Mouse (Mus musculus) midbrain, embryonic 16.5 days (tissue): ENCODE data around the gene Vsig10. TPM values are rescaled to one million over a fixed set of nuclear protein-coding genes. Genes with fewer than 3 reads are reported as not detected.

Source experiments
- ATAC-seq: fragments of 200-750 bp; cut with Nextera tagmentation; 2 replicates; pipeline ENCODE4 v1.8.0; 2017; ENCODE audit warnings: moderate TSS enrichment
- H3K27ac ChIP-seq: fragments of 300-500 bp; sonication (generic); 2 replicates; pipeline ENCODE4 v1.5.1; 2014; ENCODE audit warnings: mild to moderate bottlenecking, low read length, mixed read lengths
- H3K27me3 ChIP-seq: fragments of 300-500 bp; sonication (generic); 2 replicates; pipeline ENCODE4 v1.6.1; 2014; ENCODE audit warnings: low read depth, low read length, mixed read lengths; ENCODE audit not compliant: control insufficient read depth, insufficient read depth
- H3K36me3 ChIP-seq: fragments of 300-500 bp; sonication (generic); 2 replicates; pipeline ENCODE4 v1.6.1; 2014; ENCODE audit warnings: mild to moderate bottlenecking, low read length, moderate library complexity, mixed read lengths; ENCODE audit not compliant: control insufficient read depth, insufficient read depth
- H3K4me1 ChIP-seq: fragments of 300-500 bp; sonication (generic); 2 replicates; pipeline ENCODE4 v1.6.1; 2014; ENCODE audit warnings: mild to moderate bottlenecking, low read length, mixed read lengths; ENCODE audit not compliant: control insufficient read depth, insufficient read depth
- H3K4me2 ChIP-seq: fragments of 300-500 bp; sonication (generic); 2 replicates; pipeline ENCODE4 v1.6.1; 2014; ENCODE audit warnings: mild to moderate bottlenecking, low read length, mixed read lengths
- H3K4me3 ChIP-seq: fragments of 300-500 bp; sonication (generic); 2 replicates; pipeline ENCODE4 v1.5.1; 2014; ENCODE audit warnings: low read depth, mild to moderate bottlenecking, low read length, moderate library complexity, mixed read lengths
- H3K9ac ChIP-seq: fragments of 300-500 bp; sonication (generic); 2 replicates; pipeline ENCODE4 v1.6.1; 2014; ENCODE audit warnings: low read depth, low read length, mixed read lengths
- H3K9me3 ChIP-seq: fragments of 300-500 bp; sonication (generic); replicated peaks from 2 replicates; pipeline ENCODE4 v1.6.1; 2014; ENCODE audit warnings: mild to moderate bottlenecking, low read length, mixed read lengths; ENCODE audit not compliant: control insufficient read depth, poor library complexity, severe bottlenecking
- WGBS: fragments of 180-500 bp; shearing (Covaris S2); extraction: QIAGEN DNeasy Blood & Tissue Kit; methylation state at CpG from one replicate; pipeline ENCODE4 v1.1.7; 2014; 5-methylcytosine and 5-hydroxymethylcytosine counted together
- polyA plus RNA-seq: library from polyadenylated mRNA; unstranded; fragments of >200 nt; fragmentation: Nextera tagmentation; extraction: Ambion mirVana; gene quantifications from 2 replicates; pipeline ENCODE4 v1.2.1, GENCODE M21; 2015

Vsig10 gene
- polyA plus RNA-seq = 1.1 and 1.8 TPM in 2 replicates

GRCm38 (mm10) chr5:117318741-117319629 lies at the start of gene Vsig10:
TSS of gene Vsig10 (plus strand) at chr5:117319083.
- peak within 1 kb of the TSS; percentile 68 for H3K9ac ChIP-seq
- no peaks in the 10 kb centered on the region for H3K9me3 ChIP-seq
- H3K27me3 ChIP-seq = peaks cover 3% of the 10 kb centered on the region
- peaks cover 13% of the 10 kb centered on the region for H3K4me1 ChIP-seq
- WGBS = under 1% methylated on average over 77 of the region's 81 CpGs
- H3K27ac ChIP-seq = peak within 1 kb of the TSS; percentile 28; the same call in 1 of the 2 replicates
- ATAC-seq = peak; percentile 60; the same call in 1 of the 2 replicates
- H3K36me3 ChIP-seq = no peaks in the 10 kb centered on the region
- H3K4me2 ChIP-seq = peak within 1 kb of the TSS; percentile 98
- peak within 1 kb of the TSS; percentile 61 for H3K4me3 ChIP-seq

- no peak overlapping the region for H3K4me2 ChIP-seq
- H3K4me1 ChIP-seq = no peaks in the 10 kb centered on the region
- H3K9ac ChIP-seq = no peak overlapping the region
- ATAC-seq = no peak
- no peak overlapping the region for H3K27ac ChIP-seq
- no peaks in the 10 kb centered on the region for H3K9me3 ChIP-seq
- WGBS = 99% methylated on average over 12 of the region's 12 CpGs
- H3K27me3 ChIP-seq = no peaks in the 10 kb centered on the region
- no peak overlapping the region for H3K4me3 ChIP-seq
- H3K36me3 ChIP-seq = peaks cover 32% of the 10 kb centered on the region
Measured at GRCm38 (mm10) chr5:117269395-117269794, 49.5 kb upstream of the Vsig10 start.

GRCm38 (mm10) chr5:117271945-117272344 lies 46.9 kb upstream of the Vsig10 start:
- WGBS = 88% methylated on average over 14 of the region's 14 CpGs
- no peak overlapping the region for H3K27ac ChIP-seq
- H3K27me3 ChIP-seq = no peaks in the 10 kb centered on the region
- H3K4me3 ChIP-seq = no peak overlapping the region
- no peak for ATAC-seq
- H3K4me1 ChIP-seq = no peaks in the 10 kb centered on the region
- H3K9me3 ChIP-seq = no peaks in the 10 kb centered on the region
- no peak overlapping the region for H3K4me2 ChIP-seq
- no peak overlapping the region for H3K9ac ChIP-seq
- H3K36me3 ChIP-seq = peaks cover 15% of the 10 kb centered on the region

GRCm38 (mm10) chr5:117274817-117275216 lies 44.1 kb upstream of the Vsig10 start:
- peaks cover 12% of the 10 kb centered on the region for H3K36me3 ChIP-seq
- H3K27me3 ChIP-seq = no peaks in the 10 kb centered on the region
- no peak overlapping the region for H3K9ac ChIP-seq
- H3K9me3 ChIP-seq = no peaks in the 10 kb centered on the region
- 66% methylated on average over 5 of the region's 5 CpGs for WGBS
- no peak overlapping the region for H3K27ac ChIP-seq
- no peak overlapping the region for H3K4me3 ChIP-seq
- H3K4me2 ChIP-seq = no peak overlapping the region
- ATAC-seq = no peak
- H3K4me1 ChIP-seq = no peaks in the 10 kb centered on the region

GRCm38 (mm10) chr5:117277784-117278183 lies 41.1 kb upstream of the Vsig10 start:
- Histone ChIP-seq H3K9ac (no peak overlapping the region), H3K9me3 (no peaks in the 10 kb centered on the region), H3K4me1 (no peaks in the 10 kb centered on the region), H3K27ac (no peak overlapping the region), H3K36me3 (peaks cover 20% of the 10 kb centered on the region), H3K4me3 (no peak overlapping the region), H3K4me2 (no peak overlapping the region), H3K27me3 (no peaks in the 10 kb centered on the region)
- 91% methylated on average over 6 of the region's 6 CpGs for WGBS
- no peak for ATAC-seq

- Histone ChIP-seq H3K36me3 (peaks cover 21% of the 10 kb centered on the region), H3K9me3 (no peaks in the 10 kb centered on the region)
- WGBS = 93% methylated on average over 15 of the region's 15 CpGs
Measured at GRCm38 (mm10) chr5:117278809-117279668, 39.8 kb upstream of the Vsig10 start.

GRCm38 (mm10) chr5:117279669-117280050 lies 39.2 kb upstream of the Vsig10 start:
- Histone ChIP-seq H3K9me3 (no peaks in the 10 kb centered on the region), H3K27ac (no peak overlapping the region), H3K4me3 (no peak overlapping the region), H3K9ac (no peak overlapping the region), H3K4me1 (0 out of 2 replicates have a peak, but pooled peaks cover 3% of the 10 kb centered on the region), H3K27me3 (no peaks in the 10 kb centered on the region), H3K36me3 (peaks cover 22% of the 10 kb centered on the region), H3K4me2 (no peak overlapping the region)
- WGBS = 78% methylated on average over 4 of the region's 4 CpGs
- no peak for ATAC-seq

More at GRCm38 (mm10) chr5:117278809-117279668, 39.8 kb upstream of the Vsig10 start:
- no peak overlapping the region for H3K9ac ChIP-seq
- no peak overlapping the region for H3K27ac ChIP-seq
- no peak overlapping the region for H3K4me3 ChIP-seq
- H3K4me2 ChIP-seq = no peak overlapping the region
- no peak for ATAC-seq
- no peaks in the 10 kb centered on the region for H3K4me1 ChIP-seq
- no peaks in the 10 kb centered on the region for H3K27me3 ChIP-seq

- no peak for ATAC-seq
- Histone ChIP-seq H3K36me3 (peaks cover 19% of the 10 kb centered on the region), H3K9ac (no peak overlapping the region), H3K9me3 (no peaks in the 10 kb centered on the region), H3K4me3 (no peak overlapping the region), H3K27ac (no peak overlapping the region), H3K27me3 (no peaks in the 10 kb centered on the region), H3K4me2 (no peak overlapping the region), H3K4me1 (peaks cover 18% of the 10 kb centered on the region)
- WGBS = 92% methylated on average over 10 of the region's 10 CpGs
Measured at GRCm38 (mm10) chr5:117281536-117281935, 37.3 kb upstream of the Vsig10 start.
